Mouse (Mus musculus) thymus, postnatal 10 days (tissue): ENCODE data around the gene Dnah2.

Experiments used
- DNase-seq, 2 experiments: peaks; one replicate each; pipeline ENCODE4 v3.0.0; 2021; ENCODE audit warnings: low spot score in 2 of 2

Gene Dnah2

GRCm38 (mm10) chr11:69390400-69391034, 158.4 kb downstream of the Dnah2 start:
- peak in 1 of 2 experiments; percentile 78 for DNase-seq

- DNase-seq = no peak
Measured at GRCm38 (mm10) chr11:69389531-69390399, 159.1 kb downstream of the Dnah2 start.

- DNase-seq = no peak
Measured at GRCm38 (mm10) chr11:69388680-69389079, 160.2 kb downstream of the Dnah2 start.

- DNase-seq = no peak
Measured at GRCm38 (mm10) chr11:69386758-69387157, 162.2 kb downstream of the Dnah2 start.

- no peak for DNase-seq
Measured at GRCm38 (mm10) chr11:69384979-69385378, 163.9 kb downstream of the Dnah2 start.

- no peak for DNase-seq
Measured at GRCm38 (mm10) chr11:69382478-69383105, 166.3 kb downstream of the Dnah2 start.

GRCm38 (mm10) chr11:69381356-69381755, 167.6 kb downstream of the Dnah2 start:
- DNase-seq = no peak

GRCm38 (mm10) chr11:69379600-69379999, 169.3 kb downstream of the Dnah2 start:
- DNase-seq = no peak

- DNase-seq = no peak
Measured at GRCm38 (mm10) chr11:69377766-69378165, 171.1 kb downstream of the Dnah2 start.

GRCm38 (mm10) chr11:69375646-69376045, 173.3 kb downstream of the Dnah2 start:
- DNase-seq = no peak

- DNase-seq = no peak
Measured at GRCm38 (mm10) chr11:69373223-69373965, 175.5 kb downstream of the Dnah2 start.

GRCm38 (mm10) chr11:69372780-69373170, 176.1 kb downstream of the Dnah2 start:
- DNase-seq = no peak

- no peak for DNase-seq
Measured at GRCm38 (mm10) chr11:69372056-69372779, 176.7 kb downstream of the Dnah2 start.

GRCm38 (mm10) chr11:69371601-69372000, 177.3 kb downstream of the Dnah2 start:
- DNase-seq = no peak

GRCm38 (mm10) chr11:69370817-69371215, 178.1 kb downstream of the Dnah2 start:
- DNase-seq = no peak
